Mouse (Mus musculus) CH12.LX (cell line): Measurements from ENCODE around the gene Mptx1.

Experiments
- CTCF ChIP-seq, 2 experiments: IDR thresholded peaks in 1 of 2; conservative IDR thresholded peaks in 1 of 2; 2 replicates each; pipeline ENCODE4 v1.5.1; 2011 to 2012; ENCODE audit warnings: low read depth in 2 of 2, low read length in 2 of 2, improper control_type of control experiment in 1 of 2, inconsistent platforms in 1 of 2, mild to moderate bottlenecking in 1 of 2, moderate library complexity in 1 of 2
- EP300 ChIP-seq: IDR thresholded peaks from 2 replicates; pipeline ENCODE4 v1.6.1; 2011; ENCODE audit warnings: low read length, improper control_type of control experiment
- JUN ChIP-seq: IDR thresholded peaks from 2 replicates; pipeline ENCODE4 v1.6.1; 2011; ENCODE audit warnings: low read depth, mild to moderate bottlenecking, low read length, improper control_type of control experiment, moderate library complexity; ENCODE audit not compliant: insufficient read depth
- MAX ChIP-seq: IDR thresholded peaks from 2 replicates; pipeline ENCODE4 v1.6.1; 2011; ENCODE audit warnings: low read length, improper control_type of control experiment
- POLR2A ChIP-seq: IDR thresholded peaks from 2 replicates; pipeline ENCODE4 v1.6.1; 2011; ENCODE audit warnings: low read depth, mild to moderate bottlenecking, improper control_type of control experiment, low read length
- POLR2AphosphoS2 ChIP-seq: IDR thresholded peaks from 2 replicates; pipeline ENCODE4 v1.6.1; 2011; ENCODE audit warnings: low read depth, low read length, improper control_type of control experiment
- SMC3 ChIP-seq: IDR thresholded peaks from 2 replicates; pipeline ENCODE4 v1.6.1; 2011; ENCODE audit warnings: low read depth, low read length, improper control_type of control experiment

GRCm38 (mm10) chr1:174303162-174303561 is 27.2 kb upstream of the Mptx1 start:
- TF ChIP-seq POLR2AphosphoS2 (no peak), MAX (no peak), CTCF (conservative IDR thresholded peaks at IDR 0.05 in 1 of 2, IDR thresholded peaks at IDR 0.05 in 1 of 2; ENCODE audit: low read depth in 2 of 2, low read length in 2 of 2) (no peak), POLR2A (no peak), EP300 (no peak), SMC3 (no peak), JUN (no peak)
